Mouse (Mus musculus) fibroblast of lung, adult 2 months (primary cell): ENCODE data around the gene Casp7.
"Not testable (repeated sequence)": the region's sequence is repeated elsewhere in the genome, so short reads cannot be mapped to it uniquely, and the experiment has no call there.

Experiments used
- DNase-seq: peaks from one replicate; pipeline ENCODE4 v3.0.0-alpha.2; 2011; ENCODE audit warnings: low read depth

Gene Casp7

GRCm38 (mm10) chr19:56396669-56397621, at the start of gene Casp7:
Gene Casp7 (plus strand): TSS chr19:56397129.
- DNase-seq, result peak; percentile 49

GRCm38 (mm10) chr19:56349295-56349694, 47.6 kb upstream of the Casp7 start:
- DNase-seq, result no peak

- DNase-seq, result no peak
These were observed 43.2 kb upstream of the Casp7 start for GRCm38 (mm10) chr19:56353689-56354088.

- no peak for DNase-seq
These were observed 41.7 kb upstream of the Casp7 start for GRCm38 (mm10) chr19:56355201-56355600.

DNA sequence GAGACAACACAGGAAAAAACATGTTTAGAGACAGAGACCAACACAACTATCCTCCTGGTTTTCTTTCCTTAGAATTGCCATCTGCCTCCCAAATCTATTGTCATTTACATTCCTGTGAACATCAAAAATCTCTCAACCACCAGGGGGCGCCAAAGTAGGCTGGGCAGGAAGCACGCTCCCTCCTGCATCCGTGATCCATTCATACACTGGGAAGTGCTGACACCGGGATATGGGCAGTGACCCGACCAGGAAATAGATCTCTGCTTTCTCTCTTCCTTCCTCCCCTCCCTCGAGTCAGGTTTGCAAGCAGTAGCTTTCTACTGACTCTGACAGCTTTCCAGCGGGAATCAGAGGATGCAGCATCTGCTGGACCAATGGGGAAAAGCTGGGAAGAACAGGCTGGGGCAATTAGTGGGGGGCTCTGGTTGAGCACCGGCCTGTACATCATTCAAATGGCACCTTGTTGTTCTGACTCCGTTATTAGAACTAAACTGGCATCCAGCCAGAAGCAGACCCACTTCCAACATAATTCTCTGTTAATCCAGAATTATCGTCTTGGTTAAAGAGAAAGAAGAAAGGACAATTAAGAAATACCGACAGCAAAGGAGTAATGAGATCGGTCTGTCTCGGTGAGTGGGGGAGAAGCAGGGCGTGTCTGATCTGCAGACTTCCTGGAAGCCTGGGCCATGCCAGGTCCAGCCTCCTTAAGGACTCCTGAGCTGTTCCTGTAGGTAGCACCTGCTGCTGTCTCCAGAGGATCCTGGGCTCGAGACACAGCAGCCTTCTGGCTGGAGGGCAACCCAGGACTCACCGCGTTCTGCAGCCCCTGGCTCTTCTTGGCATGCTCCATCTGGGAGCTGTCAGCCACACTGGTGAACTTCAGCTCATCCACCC, 40.2 kb upstream of the Casp7 start:
- no peak for DNase-seq

GRCm38 (mm10) chr19:56357374-56357708, 39.6 kb upstream of the Casp7 start:
- DNase-seq, result not testable (repeated sequence)

DNA sequence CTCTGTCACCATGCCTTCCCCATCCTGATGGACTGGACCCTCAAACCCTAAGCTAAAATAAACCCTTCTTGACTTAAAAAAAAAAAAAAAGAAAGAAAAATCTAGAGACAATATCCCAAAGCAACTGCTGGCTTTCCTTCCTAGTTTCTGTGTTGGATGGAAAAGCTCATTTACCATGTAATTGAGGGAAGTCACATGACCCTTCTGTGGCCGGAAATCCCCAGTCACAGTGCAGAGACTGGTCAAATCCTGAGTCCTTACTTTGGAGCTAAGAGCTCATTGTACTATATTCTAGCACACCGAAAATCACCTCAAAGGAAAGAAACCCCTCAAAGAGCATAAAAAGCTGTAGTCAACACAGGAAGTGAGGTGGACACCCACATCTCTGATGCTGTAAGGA, 38.0 kb upstream of the Casp7 start:
- DNase-seq, result no peak

DNA sequence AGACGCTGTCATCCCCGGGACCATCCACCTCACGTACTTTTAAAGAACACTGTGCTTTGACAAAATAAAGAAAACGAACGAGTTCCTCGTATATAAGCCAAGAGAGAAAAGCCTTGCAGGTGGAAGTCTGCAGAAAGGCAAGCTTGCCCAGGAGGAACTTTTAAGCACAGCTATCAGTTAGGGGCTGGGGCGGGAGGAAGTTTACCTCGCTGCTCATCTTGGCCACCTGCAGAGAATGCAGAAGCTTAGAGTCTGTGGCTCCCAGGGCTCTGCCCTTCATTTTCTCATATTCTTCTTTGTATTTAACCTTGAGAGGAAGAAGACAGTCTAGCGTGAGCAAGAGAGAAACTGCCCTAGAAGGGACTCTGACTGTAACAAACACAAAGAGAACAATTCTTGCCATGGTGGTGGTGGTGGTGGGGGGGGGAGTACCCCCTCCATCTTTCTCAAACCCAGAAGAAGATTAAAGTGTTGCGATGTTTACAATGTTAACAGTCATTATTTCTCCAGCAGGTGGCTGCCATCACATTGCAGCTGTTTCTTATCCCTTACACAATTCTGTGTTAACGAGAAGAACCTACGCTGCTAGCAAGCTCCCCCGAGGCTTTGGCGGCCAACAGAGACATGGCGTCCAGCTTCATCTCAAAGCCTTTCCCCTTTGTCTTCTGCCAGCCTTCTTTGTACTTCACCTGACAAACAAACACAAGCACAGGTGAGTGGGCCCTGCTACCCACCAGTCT, 33.0 kb upstream of the Casp7 start:
- no peak for DNase-seq

DNA sequence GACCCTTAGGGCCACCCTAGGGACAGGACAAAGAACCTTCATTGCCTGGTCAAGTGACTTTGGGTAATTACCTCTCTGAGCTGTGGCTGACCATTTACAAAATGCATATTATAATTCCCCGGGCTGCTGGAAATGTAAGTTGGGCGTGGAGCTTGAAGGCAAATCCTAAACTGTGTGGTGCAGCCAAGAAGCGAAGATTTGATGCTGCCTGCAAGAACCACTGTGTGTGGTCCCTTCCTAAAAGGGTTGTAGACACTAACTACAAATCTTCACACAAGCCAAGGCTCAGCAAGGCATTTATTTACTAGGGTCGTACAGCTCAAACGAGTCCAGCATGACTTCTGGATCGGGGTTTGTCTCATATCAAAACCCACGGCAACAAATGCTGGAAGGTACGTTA, 32.4 kb upstream of the Casp7 start:
- DNase-seq, result no peak

DNA sequence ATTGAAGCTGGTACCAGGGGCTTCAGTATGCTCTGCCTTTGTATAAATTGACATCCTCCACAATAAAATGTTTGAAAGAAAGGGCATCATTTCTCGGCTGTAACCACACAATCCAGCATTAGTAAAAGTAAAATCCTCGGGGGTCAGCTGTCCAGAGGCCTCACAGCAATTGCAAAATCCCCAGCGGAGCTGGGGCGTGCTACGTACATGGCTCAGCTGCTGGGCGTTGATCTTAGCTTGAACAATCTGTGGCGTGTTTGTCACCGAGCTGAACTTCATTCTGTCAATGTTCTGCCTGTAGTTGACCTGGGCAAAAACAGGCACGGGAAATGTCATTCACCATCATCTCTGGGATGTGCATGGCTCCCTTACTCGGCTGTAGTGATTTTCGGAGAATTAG, 30.8 kb upstream of the Casp7 start:
- DNase-seq, result no peak

DNA sequence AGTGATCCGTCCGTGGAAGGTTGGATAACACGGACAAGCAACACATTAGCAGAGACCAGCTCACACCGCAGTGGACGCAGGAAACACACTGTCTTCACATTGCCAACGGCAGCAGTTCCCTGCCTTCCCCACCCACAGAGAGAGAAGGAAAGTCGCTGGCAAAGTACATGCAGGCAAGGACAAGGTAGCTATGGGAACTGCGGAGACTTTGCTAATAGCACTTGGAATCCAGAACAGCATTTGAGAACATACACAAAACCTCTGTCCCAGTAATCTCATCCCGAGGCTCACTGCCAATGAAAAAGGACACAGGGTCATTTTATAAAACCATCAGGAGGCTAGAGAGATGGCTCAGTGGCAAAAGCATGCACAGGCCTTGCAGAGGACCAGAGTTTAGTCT, 30.3 kb upstream of the Casp7 start:
- no peak for DNase-seq

GRCm38 (mm10) chr19:56367778-56368177, 29.2 kb upstream of the Casp7 start:
- DNase-seq, result no peak

DNA sequence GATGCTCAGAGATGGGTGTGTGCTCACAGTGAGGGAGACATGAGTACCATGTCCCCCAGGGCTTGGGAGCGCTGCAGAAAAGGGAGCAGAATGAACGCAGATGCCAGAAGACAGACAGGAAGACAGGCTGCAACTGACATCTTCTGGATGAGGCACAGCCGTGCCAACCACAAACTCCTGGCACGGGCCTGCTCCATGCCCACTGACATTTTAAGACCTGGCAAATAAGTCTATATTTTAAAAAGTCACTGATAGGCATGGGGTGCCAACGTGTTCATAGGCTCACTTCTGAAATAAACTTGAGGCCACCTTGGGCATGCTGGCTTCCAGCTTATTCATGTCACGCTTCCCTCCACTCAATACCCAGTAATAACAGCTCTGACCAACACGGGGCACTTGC, 28.0 kb upstream of the Casp7 start:
- no peak for DNase-seq

- no peak for DNase-seq
These were observed 26.4 kb upstream of the Casp7 start for GRCm38 (mm10) chr19:56370389-56371150.

GRCm38 (mm10) chr19:56372226-56372625, 24.7 kb upstream of the Casp7 start:
- no peak for DNase-seq

- DNase-seq, result no peak
These were observed 23.7 kb upstream of the Casp7 start for GRCm38 (mm10) chr19:56373246-56373645.

- DNase-seq, result no peak
These were observed 22.9 kb upstream of the Casp7 start for GRCm38 (mm10) chr19:56374011-56374410.

GRCm38 (mm10) chr19:56378007-56378406, 18.9 kb upstream of the Casp7 start:
- no peak for DNase-seq

DNA sequence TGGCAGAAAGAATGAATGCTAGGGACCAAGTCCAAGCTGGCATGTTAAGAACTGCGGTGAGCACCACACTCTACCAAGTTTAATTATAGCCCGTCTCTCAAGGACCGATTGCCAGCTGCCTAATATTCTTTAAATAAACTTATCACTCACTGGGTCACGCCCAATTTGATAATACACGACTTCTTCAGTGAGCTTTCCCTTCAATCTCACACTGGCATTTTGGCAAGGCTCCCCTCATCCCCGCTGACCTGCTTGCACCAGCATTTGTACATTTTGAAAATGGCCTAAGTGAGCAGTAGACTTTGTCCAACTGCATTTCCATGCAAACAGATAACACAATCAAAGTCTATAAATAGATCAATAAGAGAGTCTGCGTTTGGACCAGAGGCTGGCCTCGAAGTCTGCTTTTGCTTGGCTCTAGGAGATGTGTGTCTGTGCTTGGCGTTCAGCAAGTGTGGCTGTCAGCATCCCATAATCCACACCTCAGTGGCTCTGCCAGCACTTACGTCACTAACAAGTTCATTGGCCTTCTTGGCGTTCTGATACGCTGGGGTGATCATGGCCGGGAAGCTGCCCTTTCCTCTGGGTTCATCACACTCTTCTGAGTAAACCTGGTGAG, 18.3 kb upstream of the Casp7 start:
- no peak for DNase-seq

GRCm38 (mm10) chr19:56380341-56380740, 16.6 kb upstream of the Casp7 start:
- DNase-seq, result no peak

- DNase-seq, result no peak
These were observed 15.5 kb upstream of the Casp7 start for GRCm38 (mm10) chr19:56381407-56381806.
